8 mouse cellular contexts compared by ENCODE assay signal in genomic region chr2:163471136-163471535, GRCm38 (mm10). TPM values are rescaled to one million over a fixed set of nuclear protein-coding genes. Genes with fewer than 3 reads are reported as not detected.
A peak's percentile ranks its signal among the peaks of the same experiment; 100 is the strongest.
DNase-seq lines count a peak whose midpoint lies in the region; ATAC-seq and TF ChIP-seq lines count a peak whose summit lies in the region.

No protein-coding gene starts in this region.

- H3K36me3 ChIP-seq in heart, embryonic 16.5 days (ENCODE audit: control insufficient read depth, insufficient read depth) = peaks cover 8% of the 10 kb centered on the region; the same call in 1 of the 2 replicates
- H3K36me3 ChIP-seq in liver, postnatal 0 days (replicated peaks; ENCODE audit: insufficient read depth, low read length) = peaks cover 11% of the 10 kb centered on the region

- no peak overlapping the region for H3K27ac ChIP-seq in bone marrow macrophage, adult 2 months (ENCODE audit: insufficient read depth, low read depth, low read length)
- H3K27ac ChIP-seq in heart, embryonic 16.5 days (ENCODE audit: low read length) = no peak overlapping the region; the same call in 1 of the 2 replicates
- peak overlapping the region; percentile 73 for H3K27ac ChIP-seq in liver, postnatal 0 days (ENCODE audit: low read depth)

- ATAC-seq in heart, embryonic 16.5 days (replicated peaks; ENCODE audit: extremely low read depth, insufficient read depth, low FRiP score) = no peak
- ATAC-seq in liver, postnatal 0 days = no peak
- no peak for ATAC-seq in erythroid progenitor cell, adult 5-6 weeks (replicated peaks; ENCODE audit: low FRiP score, poor library complexity, severe bottlenecking)

- H3K4me2 ChIP-seq in heart, embryonic 16.5 days (ENCODE audit: low read depth, low read length) = peak overlapping the region; percentile 93
- peak overlapping the region; percentile 91 for H3K4me2 ChIP-seq in liver, postnatal 0 days (ENCODE audit: low read depth, low read length)

- 55% methylated on average over 3 of the region's 3 CpGs for whole genome bisulfite sequencing in heart, embryonic 16.5 days
- 83% methylated on average over 3 of the region's 3 CpGs for WGBS in liver, postnatal 0 days (ENCODE audit: insufficient replicate concordance)

- TF ChIP-seq EP300 in liver, postnatal 0 days (IDR thresholded peaks at IDR 0.05; ENCODE audit: low read depth) = no peak

- peaks cover 5% of the 10 kb centered on the region for H3K4me1 ChIP-seq in bone marrow macrophage, adult 2 months (ENCODE audit: control insufficient read depth, insufficient read depth, low read length)
- peaks cover 10% of the 10 kb centered on the region for H3K4me1 ChIP-seq in heart, embryonic 16.5 days (ENCODE audit: control insufficient read depth, insufficient read depth, low read length)
- H3K4me1 ChIP-seq in liver, postnatal 0 days (ENCODE audit: insufficient read depth) = peaks cover 7% of the 10 kb centered on the region; the same call in 1 of the 2 replicates

- no peaks in the 10 kb centered on the region for H3K27me3 ChIP-seq in heart, embryonic 16.5 days (ENCODE audit: control insufficient read depth, insufficient read depth, low read length)
- H3K27me3 ChIP-seq in liver, postnatal 0 days (ENCODE audit: insufficient read depth, low read length) = no peaks in the 10 kb centered on the region

- TF ChIP-seq CTCF in bone marrow macrophage, adult 2 months (IDR thresholded peaks at IDR 0.05; ENCODE audit: low read depth, low read length) = no peak
- TF ChIP-seq CTCF in liver, postnatal 0 days (IDR thresholded peaks at IDR 0.05; ENCODE audit: low read depth) = no peak

- peak; percentile 97 for DNase-seq in heart, adult 11 months
- DNase-seq in heart, postnatal 4 days = no peak
- no peak for DNase-seq in liver, postnatal 0 days
- DNase-seq in urinary bladder, adult 2 months (ENCODE audit: low spot score) = no peak
- no peak for DNase-seq in cerebellum, adult 8-10 months

- TF ChIP-seq POLR2A in bone marrow macrophage, adult 2 months (IDR thresholded peaks at IDR 0.05; ENCODE audit: borderline replicate concordance, low read depth, low read length) = no peak

- H3K9me3 ChIP-seq in heart, embryonic 16.5 days (replicated peaks; ENCODE audit: control insufficient read depth, low read length) = no peaks in the 10 kb centered on the region
- H3K9me3 ChIP-seq in liver, postnatal 0 days (ENCODE audit: low read length) = no peaks in the 10 kb centered on the region

- H3K4me3 ChIP-seq in bone marrow macrophage, adult 2 months (ENCODE audit: insufficient read depth, low read length) = peak overlapping the region; percentile 89
- H3K4me3 ChIP-seq in heart, embryonic 16.5 days (ENCODE audit: low read length) = peak overlapping the region; percentile 78
- peak overlapping the region; percentile 77 for H3K4me3 ChIP-seq in liver, postnatal 0 days (ENCODE audit: low read depth, low read length)

- no peak overlapping the region; the same call in 1 of the 2 replicates for H3K9ac ChIP-seq in heart, embryonic 16.5 days (ENCODE audit: low read length)
- H3K9ac ChIP-seq in liver, postnatal 0 days (replicated peaks) = peak overlapping the region; percentile 78

RNA-seq across cellular contexts. Expression of gene Fitm2, which starts 1.3 kb away (rescaled TPM):
- 10 to 100 TPM; 27.8 to 28.1 TPM for total RNA-seq in heart, postnatal 4 days (2021)
- 2.0 and 2.6 TPM in 2 replicates for polyA plus RNA-seq in bone marrow macrophage, adult 2 months (2012; ENCODE audit: insufficient read depth, insufficient read length, missing spikeins)
- polyA plus RNA-seq in heart, embryonic 16.5 days (2015; fragmentation: Nextera tagmentation; extraction: Ambion mirVana) = 14.7 and 15.3 TPM in 2 replicates
- 15.1 and 16.9 TPM in 2 replicates for polyA plus RNA-seq in liver, postnatal 0 days (2015; fragmentation: Nextera tagmentation; extraction: Ambion mirVana)
- 4.7 and 7.0 TPM in 2 replicates for polyA plus RNA-seq in urinary bladder, adult 2 months (2012; rRNA removed)
- total RNA-seq in erythroid progenitor cell, adult 5-6 weeks (2015; ENCODE audit: low replicate concordance) = 1.1 TPM in 1 of 2 replicates, not detected in the other
- 0.26 and 1.7 TPM in 2 replicates for total RNA-seq in erythroid progenitor cell, adult 5-6 weeks (2017; ENCODE audit: low replicate concordance)

RNA-seq across cellular contexts. Expression of gene R3hdml, which starts 21.0 kb away (rescaled TPM):
- total RNA-seq in heart, postnatal 4 days (2021) = not detected
- not detected in 2 replicates for polyA plus RNA-seq in bone marrow macrophage, adult 2 months (2012; ENCODE audit: insufficient read depth, insufficient read length, missing spikeins)
- polyA plus RNA-seq in heart, embryonic 16.5 days (2015; fragmentation: Nextera tagmentation; extraction: Ambion mirVana) = not detected in 2 replicates
- not detected in 2 replicates for polyA plus RNA-seq in liver, postnatal 0 days (2015; fragmentation: Nextera tagmentation; extraction: Ambion mirVana)
- not detected in 2 replicates for polyA plus RNA-seq in urinary bladder, adult 2 months (2012; rRNA removed)
- not detected in 2 replicates for total RNA-seq in erythroid progenitor cell, adult 5-6 weeks (2015; ENCODE audit: low replicate concordance)
- not detected in 2 replicates for total RNA-seq in erythroid progenitor cell, adult 5-6 weeks (2017; ENCODE audit: low replicate concordance)

RNA-seq across cellular contexts. Expression of gene Gdap1l1, which starts 32.9 kb away (rescaled TPM):
- not detected for total RNA-seq in heart, postnatal 4 days (2021)
- 0.63 and 0.89 TPM in 2 replicates for polyA plus RNA-seq in bone marrow macrophage, adult 2 months (2012; ENCODE audit: insufficient read depth, insufficient read length, missing spikeins)
- polyA plus RNA-seq in heart, embryonic 16.5 days (2015; fragmentation: Nextera tagmentation; extraction: Ambion mirVana) = 0.18 and 0.36 TPM in 2 replicates
- not detected in 2 replicates for polyA plus RNA-seq in liver, postnatal 0 days (2015; fragmentation: Nextera tagmentation; extraction: Ambion mirVana)
- 0.30 and 0.44 TPM in 2 replicates for polyA plus RNA-seq in urinary bladder, adult 2 months (2012; rRNA removed)
- total RNA-seq in erythroid progenitor cell, adult 5-6 weeks (2015; ENCODE audit: low replicate concordance) = not detected in 2 replicates
- not detected in 2 replicates for total RNA-seq in erythroid progenitor cell, adult 5-6 weeks (2017; ENCODE audit: low replicate concordance)

RNA-seq across cellular contexts. Expression of gene Hnf4a, which starts 35.5 kb away (rescaled TPM):
- total RNA-seq in heart, postnatal 4 days (2021) = not detected
- polyA plus RNA-seq in bone marrow macrophage, adult 2 months (2012; ENCODE audit: insufficient read depth, insufficient read length, missing spikeins) = not detected in 2 replicates
- 0.16 and 0.77 TPM in 2 replicates for polyA plus RNA-seq in heart, embryonic 16.5 days (2015; fragmentation: Nextera tagmentation; extraction: Ambion mirVana)
- 25.1 and 27.5 TPM in 2 replicates for polyA plus RNA-seq in liver, postnatal 0 days (2015; fragmentation: Nextera tagmentation; extraction: Ambion mirVana)
- 0.22 and 0.51 TPM in 2 replicates for polyA plus RNA-seq in urinary bladder, adult 2 months (2012; rRNA removed)
- not detected in 2 replicates for total RNA-seq in erythroid progenitor cell, adult 5-6 weeks (2015; ENCODE audit: low replicate concordance)
- not detected in 2 replicates for total RNA-seq in erythroid progenitor cell, adult 5-6 weeks (2017; ENCODE audit: low replicate concordance)

RNA-seq across cellular contexts. Expression of gene Oser1, which starts 46.6 kb away (rescaled TPM):
- total RNA-seq in heart, postnatal 4 days (2021) = 10 to 100 TPM; 21.6 to 24.2 TPM
- polyA plus RNA-seq in bone marrow macrophage, adult 2 months (2012; ENCODE audit: insufficient read depth, insufficient read length, missing spikeins) = 68.5 and 74.8 TPM in 2 replicates
- 57.1 and 63.8 TPM in 2 replicates for polyA plus RNA-seq in heart, embryonic 16.5 days (2015; fragmentation: Nextera tagmentation; extraction: Ambion mirVana)
- polyA plus RNA-seq in liver, postnatal 0 days (2015; fragmentation: Nextera tagmentation; extraction: Ambion mirVana) = 42.6 and 50.4 TPM in 2 replicates
- 34.7 and 36.7 TPM in 2 replicates for polyA plus RNA-seq in urinary bladder, adult 2 months (2012; rRNA removed)
- total RNA-seq in erythroid progenitor cell, adult 5-6 weeks (2015; ENCODE audit: low replicate concordance) = 46.1 and 53.7 TPM in 2 replicates
- 18.8 and 32.0 TPM in 2 replicates for total RNA-seq in erythroid progenitor cell, adult 5-6 weeks (2017; ENCODE audit: low replicate concordance)
